Mouse (Mus musculus) left cerebral cortex, adult 11 months (tissue): Measurements from ENCODE around the gene Cyp26b1.

Source experiments
- DNase-seq: peaks from one replicate; pipeline ENCODE4 v3.0.0; 2022; ENCODE audit warnings: low spot score

Cyp26b1 gene

DNA sequence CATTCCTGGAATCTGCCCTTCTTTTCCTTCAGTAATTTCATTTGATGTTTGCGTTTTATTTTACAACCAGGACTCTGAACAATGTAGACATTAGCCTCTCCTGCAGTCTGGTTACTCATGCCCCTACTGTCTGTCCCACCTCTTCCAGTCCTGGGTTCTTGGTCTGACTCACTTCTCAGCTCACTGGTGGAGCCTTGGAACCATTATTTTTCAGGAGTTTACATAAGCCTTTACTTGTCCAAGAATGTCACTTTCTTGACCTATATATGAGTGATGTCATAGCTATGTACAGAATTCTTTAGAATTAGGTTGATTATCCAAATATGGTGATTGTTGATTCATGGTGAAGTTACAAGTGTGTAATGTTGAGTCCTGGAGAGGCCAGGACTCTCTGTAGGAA lies 32.5 kb downstream of the Cyp26b1 start:
- DNase-seq, result no peak

DNA sequence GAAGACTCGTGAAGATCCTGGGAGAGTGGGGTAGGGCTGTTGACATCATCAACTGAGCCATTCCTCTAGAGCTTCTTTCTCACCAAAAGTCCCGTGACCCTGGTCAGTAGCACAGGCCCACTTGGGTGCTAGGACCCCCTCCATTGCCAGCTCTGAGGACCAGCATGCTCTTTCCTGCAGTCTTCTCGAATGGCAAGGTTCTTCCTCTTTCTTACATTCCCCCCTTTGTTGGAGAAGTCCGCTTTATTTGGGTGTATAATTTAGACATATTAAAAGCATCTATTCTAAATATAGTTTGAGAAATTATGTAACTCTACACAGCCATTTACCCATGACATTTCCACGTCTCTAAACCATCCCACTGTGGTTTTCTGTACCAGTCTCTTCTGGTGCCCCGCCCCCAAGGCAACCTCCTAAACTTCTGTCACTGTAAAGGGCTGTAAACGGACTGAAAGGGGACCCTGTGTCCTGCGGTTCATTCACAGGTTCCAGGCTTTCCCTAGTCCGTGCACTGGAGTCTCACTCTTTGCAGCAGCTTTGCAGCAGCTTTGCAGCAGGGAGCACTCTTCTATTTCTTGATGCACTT lies 43.8 kb downstream of the Cyp26b1 start:
- DNase-seq, result no peak

GRCm38 (mm10) chr6:84545428-84545827 lies 48.3 kb downstream of the Cyp26b1 start:
- no peak for DNase-seq

DNA sequence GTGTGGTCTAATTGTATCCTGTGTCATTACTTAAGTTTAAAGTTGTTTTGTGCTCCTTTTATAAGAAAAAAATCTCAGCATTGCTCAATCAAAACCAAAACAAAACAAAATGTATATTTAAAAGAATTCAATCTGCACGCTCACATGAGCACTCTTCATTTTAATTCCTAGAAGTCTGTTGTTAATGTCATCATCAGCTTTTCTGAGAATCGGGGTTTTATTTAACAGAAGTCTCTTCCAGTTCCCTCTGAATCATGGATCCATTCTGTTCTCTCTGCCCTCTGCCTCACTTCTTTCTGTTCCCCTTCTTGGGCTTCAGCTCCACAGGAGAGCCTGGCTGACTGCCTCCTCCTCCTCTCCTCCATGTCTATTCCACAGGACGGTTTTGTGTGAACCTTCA lies 49.3 kb downstream of the Cyp26b1 start:
- no peak for DNase-seq

DNA sequence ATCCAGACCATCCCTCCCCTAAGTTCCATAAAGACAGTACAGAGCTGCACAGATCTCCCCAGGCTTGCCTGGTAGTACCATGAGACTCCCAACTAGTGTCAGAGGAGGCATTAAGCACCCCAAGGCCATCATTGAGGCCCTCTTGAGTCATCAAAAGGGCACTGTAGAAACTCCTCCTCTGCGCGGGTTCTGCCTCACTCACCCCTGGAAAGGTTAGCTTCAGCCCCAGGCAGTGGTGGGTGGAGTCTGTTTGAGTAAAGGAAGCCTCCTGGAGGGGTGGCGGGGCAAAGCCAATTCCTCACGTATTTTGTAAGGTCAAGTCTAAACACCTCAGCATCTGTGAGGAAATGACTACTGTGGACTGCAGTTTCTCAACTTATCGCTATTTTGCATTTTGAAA lies 50.2 kb downstream of the Cyp26b1 start:
- DNase-seq, result no peak

- DNase-seq, result no peak
These were observed 53.8 kb downstream of the Cyp26b1 start for GRCm38 (mm10) chr6:84539924-84540323.

DNA sequence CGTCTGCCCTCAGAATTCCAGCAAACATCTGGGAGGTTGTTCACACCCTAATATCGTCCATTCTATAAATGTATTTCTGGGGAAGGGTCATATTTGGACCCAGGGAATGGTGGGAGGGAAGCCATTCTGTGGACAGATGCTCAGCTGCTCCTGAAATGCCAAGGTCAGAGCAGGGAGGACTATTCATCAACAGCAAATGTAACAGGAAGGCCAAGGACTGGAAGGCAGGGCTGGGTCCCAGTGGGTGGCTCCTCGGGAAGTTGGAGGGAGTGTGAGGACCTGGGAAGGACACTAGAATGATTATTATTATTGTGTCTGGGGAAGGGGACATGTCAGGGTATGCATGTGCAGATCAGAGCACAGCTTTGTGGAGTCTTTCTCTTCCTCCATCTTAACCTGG lies 55.0 kb downstream of the Cyp26b1 start:
- DNase-seq, result no peak

- no peak for DNase-seq
These were observed 56.0 kb downstream of the Cyp26b1 start for GRCm38 (mm10) chr6:84537611-84538197.

- DNase-seq, result no peak
These were observed 58.8 kb downstream of the Cyp26b1 start for GRCm38 (mm10) chr6:84534944-84535343.

DNA sequence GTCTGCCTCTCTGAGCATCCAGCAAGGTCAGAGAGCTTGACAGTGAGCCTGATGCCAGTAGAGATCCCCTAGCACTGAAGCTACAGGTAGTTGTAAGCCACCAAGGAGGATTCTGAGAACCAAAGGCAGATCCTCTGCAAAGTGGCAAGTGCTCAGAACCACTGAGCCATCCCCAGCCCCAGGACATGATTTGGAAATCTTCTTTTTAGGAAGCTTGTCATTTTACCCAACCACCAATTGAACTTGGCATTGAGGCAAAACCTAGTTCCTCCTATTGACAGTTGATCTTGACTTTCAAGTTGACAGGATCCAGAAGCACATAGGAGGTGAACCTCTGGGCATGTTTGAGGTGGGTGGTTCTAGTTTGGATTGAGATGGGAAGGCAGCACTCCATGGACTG lies 63.8 kb downstream of the Cyp26b1 start:
- no peak for DNase-seq

GRCm38 (mm10) chr6:84524901-84525601 lies 68.7 kb downstream of the Cyp26b1 start:
- DNase-seq, result no peak
